Mouse (Mus musculus) midbrain, embryonic 14.5 days (tissue): ENCODE data around the gene Grk3. TPM values are rescaled to one million over a fixed set of nuclear protein-coding genes. Genes with fewer than 3 reads are reported as not detected.

Source experiments
- ATAC-seq: fragments of 200-750 bp; cut with Nextera tagmentation; 2 replicates; pipeline ENCODE4 v1.8.0; 2017; ENCODE audit warnings: moderate number of reproducible peaks, moderate library complexity; ENCODE audit not compliant: low FRiP score, low TSS enrichment
- DNase-seq: peaks from one replicate; pipeline ENCODE4 v3.0.0-alpha.2; 2015
- H3K27ac ChIP-seq: fragments of 300-500 bp; sonication (generic); replicated peaks from 2 replicates; pipeline ENCODE4 v1.5.1; 2014; ENCODE audit warnings: mild to moderate bottlenecking, low read depth, low read length, moderate library complexity
- H3K27me3 ChIP-seq: fragments of 300-500 bp; sonication (generic); 2 replicates; pipeline ENCODE4 v1.6.1; 2014; ENCODE audit warnings: low read length, control low read depth, mixed read lengths; ENCODE audit not compliant: control insufficient read depth, insufficient read depth
- H3K36me3 ChIP-seq: fragments of 300-500 bp; sonication (generic); 2 replicates; pipeline ENCODE4 v1.6.1; 2014; ENCODE audit warnings: low read length, control low read depth; ENCODE audit not compliant: control insufficient read depth, insufficient read depth
- H3K4me1 ChIP-seq: fragments of 300-500 bp; sonication (generic); 2 replicates; pipeline ENCODE4 v1.6.1; 2014; ENCODE audit warnings: mild to moderate bottlenecking, antibody characterized with exemption, low read length, control low read depth; ENCODE audit not compliant: control insufficient read depth, insufficient read depth
- H3K4me2 ChIP-seq: fragments of 300-500 bp; sonication (generic); 2 replicates; pipeline ENCODE4 v1.6.1; 2014; ENCODE audit warnings: mild to moderate bottlenecking, low read length, moderate library complexity
- H3K4me3 ChIP-seq: fragments of 300-500 bp; sonication (generic); replicated peaks from 2 replicates; pipeline ENCODE4 v1.5.1; 2014; ENCODE audit warnings: low read depth, low read length
- H3K9ac ChIP-seq: fragments of 300-500 bp; sonication (generic); replicated peaks from 2 replicates; pipeline ENCODE4 v1.6.1; 2014; ENCODE audit warnings: mild to moderate bottlenecking, low read length, moderate library complexity
- H3K9me3 ChIP-seq: fragments of 300-500 bp; sonication (generic); 2 replicates; pipeline ENCODE4 v1.6.1; 2016; ENCODE audit warnings: low read length, control low read depth, mixed read lengths; ENCODE audit not compliant: control insufficient read depth
- WGBS: fragments of 180-500 bp; shearing (Covaris S2); extraction: QIAGEN DNeasy Blood & Tissue Kit; methylation state at CpG from one replicate; pipeline ENCODE4 v1.1.7; 2014; 5-methylcytosine and 5-hydroxymethylcytosine counted together
- polyA plus RNA-seq: library from polyadenylated mRNA; unstranded; fragments of >200 nt; fragmentation: Nextera tagmentation; extraction: Ambion mirVana; gene quantifications from 2 replicates; pipeline ENCODE4 v1.2.1, GENCODE M21; 2014

Gene Grk3
- polyA plus RNA-seq, 1 experiment from 2014 or later = 16.3 TPM

DNA sequence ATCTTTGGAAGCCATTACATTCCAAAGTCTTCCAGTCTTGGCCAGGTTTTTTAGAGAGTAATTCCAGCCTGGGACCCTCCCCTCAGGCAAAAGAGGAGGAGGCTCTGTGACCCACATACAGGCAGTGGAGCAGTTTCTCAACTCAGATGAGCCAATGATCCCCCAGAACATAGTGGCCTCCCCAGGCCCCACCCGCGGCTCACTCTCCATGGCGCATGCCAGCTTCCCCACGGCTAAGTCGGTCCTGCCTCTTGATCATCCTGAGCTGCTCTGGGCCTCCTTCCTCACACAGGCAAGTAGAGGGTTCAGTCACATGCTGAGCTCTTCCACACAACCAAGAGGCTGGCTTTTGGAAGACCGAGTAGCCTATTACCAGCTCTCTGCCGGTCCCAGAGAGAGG lies 126.9 kb downstream of the Grk3 start:
- H3K4me3 ChIP-seq = no peak overlapping the region
- H3K4me1 ChIP-seq = 0 out of 2 replicates have a peak, but pooled peaks cover 6% of the 10 kb centered on the region
- no peak overlapping the region for H3K4me2 ChIP-seq
- ATAC-seq = no peak
- H3K36me3 ChIP-seq = no peaks in the 10 kb centered on the region
- WGBS = 56% methylated on average over 7 of the region's 7 CpGs
- H3K27ac ChIP-seq = no peak overlapping the region
- DNase-seq = no peak
- no peaks in the 10 kb centered on the region for H3K27me3 ChIP-seq
- no peak overlapping the region for H3K9ac ChIP-seq
- no peaks in the 10 kb centered on the region for H3K9me3 ChIP-seq

DNA sequence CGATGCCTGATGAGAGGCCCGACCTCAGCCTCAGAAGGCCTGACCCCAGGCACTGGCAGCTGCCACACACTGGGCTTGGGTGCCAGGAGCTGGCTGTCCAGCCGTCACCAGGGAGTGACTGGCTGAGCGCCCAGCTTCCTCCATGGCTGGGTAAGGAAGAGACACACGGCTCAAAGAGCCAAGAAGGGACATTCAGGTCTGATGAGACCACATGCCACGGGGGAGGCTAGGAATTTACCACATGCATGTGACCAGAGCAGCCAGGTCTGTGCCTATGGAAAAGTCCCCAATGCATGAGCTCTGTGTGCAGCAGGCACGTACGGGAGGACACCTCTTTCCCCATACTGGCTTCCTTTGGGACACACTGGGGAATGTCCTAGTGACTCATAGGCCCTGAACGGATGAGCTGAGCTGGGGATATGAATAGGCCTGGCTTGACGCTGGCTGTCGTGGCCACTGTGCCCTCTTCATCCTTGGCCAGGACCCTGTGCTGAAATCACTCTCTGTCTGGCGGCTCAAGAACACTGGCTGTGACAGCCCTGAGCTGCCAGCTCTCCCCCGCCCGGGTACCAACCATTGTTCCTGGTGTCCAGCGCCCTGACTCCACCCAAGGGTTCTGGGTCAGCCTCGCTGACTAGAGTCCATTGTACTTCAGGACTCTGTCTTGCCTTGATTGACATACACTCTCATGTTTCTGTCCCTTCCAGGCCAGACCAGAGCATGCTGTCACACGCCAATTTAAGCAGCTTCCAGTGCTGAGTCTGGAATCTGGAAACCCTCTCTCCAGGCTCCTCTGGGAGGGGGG lies 128.7 kb downstream of the Grk3 start:
- Histone ChIP-seq H3K27ac (0 out of 2 replicates have a peak overlapping the region, but pooled peaks have one; percentile 33), H3K4me3 (no peak overlapping the region), H3K36me3 (no peaks in the 10 kb centered on the region), H3K9me3 (no peaks in the 10 kb centered on the region), H3K27me3 (no peaks in the 10 kb centered on the region), H3K9ac (no peak overlapping the region), H3K4me2 (no peak overlapping the region), H3K4me1 (0 out of 2 replicates have a peak, but pooled peaks cover 6% of the 10 kb centered on the region)
- ATAC-seq (no peak), DNase-seq (peak; percentile 47)
- 52% methylated on average over 17 of the region's 17 CpGs for WGBS

DNA sequence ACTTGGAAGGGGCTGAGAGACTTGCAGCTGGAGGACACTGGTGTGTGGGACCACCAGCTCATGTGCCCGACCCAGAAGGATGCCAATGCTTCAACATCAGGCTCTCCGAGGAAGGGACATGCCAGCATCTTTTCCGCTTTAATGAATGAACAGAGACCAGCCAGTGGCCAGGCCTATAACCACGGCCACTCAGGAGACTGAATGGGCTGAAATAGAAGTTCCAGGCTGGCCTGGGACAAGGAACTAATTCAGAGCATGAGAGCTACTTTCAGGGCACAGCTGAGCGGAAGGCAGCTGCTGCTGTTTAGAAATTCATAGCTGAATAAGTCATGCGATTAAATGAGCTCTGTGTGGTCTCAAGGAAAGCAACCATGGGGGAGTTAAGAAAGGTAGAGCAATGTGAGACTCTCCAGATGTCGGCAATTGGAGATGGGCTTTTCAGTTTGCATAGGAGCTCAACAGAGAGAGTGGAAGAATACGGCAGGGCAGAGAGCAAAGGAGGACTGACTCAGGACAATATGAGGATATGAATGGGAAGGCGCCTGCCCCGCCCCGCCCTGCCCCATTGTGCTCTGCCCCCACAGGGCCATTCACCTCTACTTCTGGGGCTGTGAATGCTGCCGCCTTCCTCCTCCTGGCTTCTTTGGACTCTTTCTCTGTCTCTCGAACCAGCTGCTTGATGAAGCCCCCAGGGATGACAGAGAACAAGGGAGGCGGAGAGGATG lies 138.0 kb downstream of the Grk3 start:
- Histone ChIP-seq H3K4me1 (no peaks in the 10 kb centered on the region), H3K36me3 (no peaks in the 10 kb centered on the region), H3K27ac (no peak overlapping the region), H3K4me3 (no peak overlapping the region), H3K4me2 (no peak overlapping the region), H3K9me3 (no peaks in the 10 kb centered on the region), H3K27me3 (no peaks in the 10 kb centered on the region), H3K9ac (no peak overlapping the region)
- WGBS = 42% methylated on average over 14 of the region's 14 CpGs
- DNase-seq (peak; percentile 28), ATAC-seq (no peak)

DNA sequence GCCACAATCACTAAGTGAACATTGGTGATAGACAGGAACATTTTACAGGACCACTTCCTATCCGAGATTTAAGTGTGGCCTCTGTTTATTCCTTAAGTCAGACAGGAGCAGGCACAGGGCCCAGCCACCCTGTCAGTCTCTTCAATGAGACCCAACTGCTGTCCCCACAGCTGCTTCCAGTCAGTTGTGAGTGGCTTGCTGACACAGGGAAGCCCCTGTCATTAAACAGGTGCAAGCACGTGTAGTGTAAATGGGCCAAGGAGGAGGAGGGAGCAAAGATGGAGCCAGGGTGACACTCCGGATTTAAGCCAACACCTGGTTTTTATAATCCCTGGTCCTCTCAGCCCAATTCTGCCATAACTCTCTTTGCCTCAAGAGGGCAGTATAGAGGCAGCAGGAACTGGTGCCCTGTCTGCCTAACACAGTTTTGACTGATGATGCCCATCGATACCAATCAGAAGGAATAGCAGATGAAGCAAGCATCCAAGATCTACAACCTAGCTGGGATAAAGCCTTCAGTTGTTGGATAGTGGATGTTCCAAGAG lies 138.7 kb downstream of the Grk3 start:
- Histone ChIP-seq H3K27ac (no peak overlapping the region), H3K4me2 (no peak overlapping the region), H3K9me3 (no peaks in the 10 kb centered on the region), H3K27me3 (no peaks in the 10 kb centered on the region), H3K9ac (no peak overlapping the region), H3K4me3 (no peak overlapping the region), H3K4me1 (no peaks in the 10 kb centered on the region), H3K36me3 (no peaks in the 10 kb centered on the region)
- WGBS = 34% methylated on average over 4 of the region's 4 CpGs
- ATAC-seq = no peak
- DNase-seq = peak; percentile 76

DNA sequence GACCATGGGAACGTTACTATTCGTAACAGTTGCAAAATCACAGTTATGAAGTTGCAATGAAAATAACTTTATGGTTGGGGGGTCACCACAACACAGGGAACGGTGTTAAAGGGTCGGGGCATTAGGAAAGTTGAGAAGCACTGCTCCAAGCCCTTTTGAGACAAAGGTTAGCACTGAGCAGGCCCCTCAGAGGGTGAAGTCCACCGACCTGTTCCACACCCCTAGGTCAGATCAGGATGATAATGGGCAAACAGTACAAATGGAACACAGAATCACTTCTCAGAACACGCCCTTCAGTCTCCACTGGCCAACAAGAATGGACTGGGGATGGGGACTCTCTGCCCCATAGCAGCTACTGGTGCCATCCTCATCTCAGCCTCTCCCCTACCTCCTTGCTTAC lies 142.6 kb downstream of the Grk3 start:
- Histone ChIP-seq H3K36me3 (no peaks in the 10 kb centered on the region), H3K27me3 (no peaks in the 10 kb centered on the region), H3K9me3 (no peaks in the 10 kb centered on the region), H3K4me3 (no peak overlapping the region), H3K27ac (no peak overlapping the region), H3K4me1 (no peaks in the 10 kb centered on the region), H3K4me2 (no peak overlapping the region), H3K9ac (no peak overlapping the region)
- no peak for DNase-seq
- whole genome bisulfite sequencing = 83% methylated on average over 6 of the region's 6 CpGs
- no peak for ATAC-seq

DNA sequence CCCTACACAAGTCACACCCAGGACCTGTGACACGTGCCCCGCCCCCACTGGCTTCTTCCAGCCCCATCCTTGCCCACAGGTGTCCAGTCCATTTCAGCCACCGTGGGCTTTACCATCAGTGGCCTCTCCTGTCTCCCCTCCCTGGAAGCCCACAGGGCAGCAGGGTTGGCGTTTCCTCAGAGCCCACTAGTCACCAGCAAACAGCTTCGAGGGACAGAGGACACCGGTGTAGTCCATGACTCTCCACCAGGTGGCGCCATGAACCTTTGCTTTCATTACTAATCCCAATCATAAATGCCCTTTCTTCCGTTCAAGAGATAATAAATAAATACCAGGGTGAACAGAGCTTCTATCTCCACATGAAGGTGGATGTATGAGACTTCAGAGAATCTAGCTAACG lies 144.9 kb downstream of the Grk3 start:
- H3K9ac ChIP-seq = no peak overlapping the region
- no peak overlapping the region for H3K4me2 ChIP-seq
- ATAC-seq = peak; percentile 58; the same call in 1 of the 2 replicates
- H3K4me1 ChIP-seq = no peaks in the 10 kb centered on the region
- H3K27me3 ChIP-seq = no peaks in the 10 kb centered on the region
- H3K4me3 ChIP-seq = no peak overlapping the region
- WGBS = 19% methylated on average over 9 of the region's 9 CpGs
- H3K27ac ChIP-seq = no peak overlapping the region
- no peaks in the 10 kb centered on the region for H3K9me3 ChIP-seq
- peak; percentile 91 for DNase-seq
- no peaks in the 10 kb centered on the region for H3K36me3 ChIP-seq

DNA sequence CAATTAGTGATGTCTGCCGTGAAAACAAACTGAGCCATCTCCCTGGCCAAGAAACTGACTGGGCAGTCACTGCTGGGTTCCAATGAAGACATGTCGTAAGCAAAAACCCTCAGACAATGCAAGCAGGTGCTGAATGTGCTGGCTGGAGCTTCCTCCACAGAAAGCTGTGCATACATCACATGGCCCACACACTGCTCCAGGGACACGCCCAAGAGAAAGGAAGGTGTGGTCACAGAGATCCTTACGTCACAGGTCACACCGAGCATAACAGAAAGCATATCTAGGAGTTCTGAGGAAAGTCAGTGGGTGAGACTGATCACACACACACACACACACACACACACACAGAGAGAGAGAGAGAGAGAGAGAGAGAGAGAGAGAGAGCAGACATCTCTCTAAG lies 147.0 kb downstream of the Grk3 start:
- Histone ChIP-seq H3K27me3 (no peaks in the 10 kb centered on the region), H3K9ac (no peak overlapping the region), H3K4me1 (no peaks in the 10 kb centered on the region), H3K4me3 (no peak overlapping the region), H3K4me2 (no peak overlapping the region), H3K36me3 (no peaks in the 10 kb centered on the region), H3K27ac (no peak overlapping the region), H3K9me3 (no peaks in the 10 kb centered on the region)
- WGBS = 77% methylated on average over 5 of the region's 5 CpGs
- no peak for DNase-seq
- no peak for ATAC-seq

DNA sequence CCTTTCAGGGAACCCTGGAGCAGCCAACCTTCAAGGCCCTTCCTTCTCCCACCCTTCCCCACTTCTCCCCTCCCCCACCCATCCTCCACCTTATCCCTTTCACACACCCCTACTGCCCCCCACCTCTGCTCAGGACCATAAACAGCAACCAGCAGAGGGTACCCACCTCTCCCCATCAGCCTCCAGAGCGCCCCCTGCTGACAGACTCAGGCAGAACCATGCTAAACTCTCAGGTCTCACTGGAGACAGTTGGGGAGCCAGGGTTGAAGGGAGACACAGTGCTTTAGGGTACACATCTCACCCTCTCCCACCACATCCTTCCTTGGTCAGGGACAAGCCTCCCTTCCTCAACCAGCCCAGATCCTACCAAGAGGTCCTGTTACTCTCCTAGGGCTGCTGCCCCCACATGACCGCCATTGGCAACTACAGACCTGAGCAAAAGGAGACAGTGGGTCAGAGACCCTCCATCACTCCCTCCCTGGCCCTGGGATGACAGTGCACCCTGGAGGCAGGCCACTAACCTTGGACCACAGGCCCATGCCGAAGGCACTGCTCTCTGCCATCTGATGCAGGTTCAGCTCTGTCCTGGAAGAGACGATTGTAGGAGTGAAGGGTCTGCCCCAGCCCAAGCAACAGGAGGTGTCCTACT lies 150.7 kb downstream of the Grk3 start:
- H3K36me3 ChIP-seq = no peaks in the 10 kb centered on the region
- DNase-seq = peak; percentile 51
- no peak for ATAC-seq

More for the DNA sequence above, 150.7 kb downstream of the Grk3 start:
- Histone ChIP-seq H3K27ac (no peak overlapping the region), H3K9ac (no peak overlapping the region), H3K9me3 (no peaks in the 10 kb centered on the region), H3K27me3 (no peaks in the 10 kb centered on the region), H3K4me3 (no peak overlapping the region), H3K4me2 (no peak overlapping the region), H3K4me1 (no peaks in the 10 kb centered on the region; the same call in 1 of the 2 replicates)
- 51% methylated on average over 4 of the region's 4 CpGs for WGBS
